Mouse (Mus musculus): ENCODE results near the gene Poc1b. TPM values are rescaled to one million over a fixed set of nuclear protein-coding genes. Genes with fewer than 3 reads are reported as not detected.

Poc1b gene
- polyA plus RNA-seq, 1 experiment from 2014 or later, result 28.9 TPM

DNA sequence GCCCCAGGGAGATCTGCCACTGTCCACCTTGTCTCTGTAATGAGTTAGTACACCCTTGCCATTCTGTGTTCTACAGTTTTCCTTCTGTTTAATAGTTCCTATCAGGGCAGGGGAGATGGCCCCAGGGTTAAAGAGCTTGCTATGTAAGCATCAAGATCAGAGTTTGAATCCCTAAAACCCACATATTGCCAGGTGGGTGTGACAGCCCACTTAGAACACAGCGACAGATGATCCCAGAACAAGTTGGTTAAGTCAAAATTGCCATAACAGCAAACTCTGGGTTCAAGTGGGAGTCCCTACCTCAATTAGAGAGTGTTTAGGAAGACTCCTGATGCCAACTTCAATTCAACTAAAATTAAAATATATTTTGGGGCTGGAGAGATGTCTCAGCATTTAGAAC lies 81.3 kb downstream of the Poc1b start:
- no peaks in the 10 kb centered on the region for H3K4me1 ChIP-seq (ENCODE audit: control insufficient read depth, insufficient read depth, low read length)
- H3K27me3 ChIP-seq (ENCODE audit: control insufficient read depth, insufficient read depth, low read length), result no peaks in the 10 kb centered on the region
- H3K4me3 ChIP-seq (ENCODE audit: low read length), result no peak overlapping the region
- 86% methylated on average over 1 of the region's 1 CpGs for WGBS
- H3K36me3 ChIP-seq (ENCODE audit: control insufficient read depth, insufficient read depth, low read length), result no peaks in the 10 kb centered on the region
- ATAC-seq (ENCODE audit: low FRiP score, low TSS enrichment), result no peak
- no peak overlapping the region for H3K4me2 ChIP-seq (replicated peaks; ENCODE audit: low read depth, low read length)
- H3K9ac ChIP-seq (ENCODE audit: low read depth, low read length), result no peak overlapping the region
- H3K9me3 ChIP-seq (ENCODE audit: control insufficient read depth, low read length), result no peaks in the 10 kb centered on the region
- H3K27ac ChIP-seq (ENCODE audit: low read depth, low read length), result no peak overlapping the region

DNA sequence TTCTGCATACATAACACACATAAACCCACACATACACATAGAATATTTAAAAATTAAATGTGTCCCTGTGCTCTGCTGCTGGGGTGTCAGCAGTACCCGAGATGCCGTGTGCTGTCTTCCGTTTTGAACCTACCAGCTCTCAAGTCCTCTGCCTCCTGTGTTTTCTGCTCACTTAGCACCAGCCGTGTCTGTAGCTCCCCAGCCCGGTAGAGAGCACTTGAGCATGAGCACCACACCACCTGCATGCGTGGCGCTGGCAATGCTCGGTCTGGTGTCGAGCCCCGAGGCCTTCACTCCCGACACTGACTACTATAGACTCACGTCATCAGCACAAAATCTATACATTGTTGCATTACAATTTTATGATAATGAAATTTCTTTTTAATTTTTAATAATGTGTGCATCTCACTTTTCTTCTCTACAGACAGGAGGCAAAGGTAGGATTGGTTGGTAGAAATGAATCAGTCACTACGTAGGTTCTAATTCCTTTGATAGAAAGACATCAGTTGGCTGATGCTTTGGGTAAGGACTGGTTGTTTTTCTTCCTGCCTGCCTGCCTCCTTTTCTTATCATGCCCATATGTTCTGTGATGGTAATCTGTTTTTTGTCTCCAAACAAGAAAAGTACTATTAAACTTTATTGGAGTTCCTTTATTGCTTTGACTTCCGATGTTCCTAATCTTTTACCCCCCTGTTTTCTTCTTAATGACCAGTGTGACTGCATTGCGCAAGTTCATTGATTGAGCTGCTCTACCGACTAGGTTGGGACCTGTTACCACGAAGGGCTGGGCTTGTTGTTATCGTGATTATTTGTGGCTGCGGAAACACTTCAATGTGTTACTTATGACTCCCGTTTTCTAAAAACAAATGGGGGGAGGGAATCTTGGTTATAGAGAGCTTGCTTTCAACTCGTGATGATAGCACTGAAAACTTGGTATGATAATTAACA lies 82.1 kb downstream of the Poc1b start:
- no peak overlapping the region for H3K4me2 ChIP-seq (replicated peaks; ENCODE audit: low read depth, low read length)
- H3K9me3 ChIP-seq (ENCODE audit: control insufficient read depth, low read length), result no peaks in the 10 kb centered on the region
- ATAC-seq (ENCODE audit: low FRiP score, low TSS enrichment), result no peak
- H3K27me3 ChIP-seq (ENCODE audit: control insufficient read depth, insufficient read depth, low read length), result no peaks in the 10 kb centered on the region
- no peaks in the 10 kb centered on the region for H3K4me1 ChIP-seq (ENCODE audit: control insufficient read depth, insufficient read depth, low read length)
- WGBS, result 79% methylated on average over 21 of the region's 21 CpGs
- no peak overlapping the region for H3K9ac ChIP-seq (ENCODE audit: low read depth, low read length)
- H3K36me3 ChIP-seq (ENCODE audit: control insufficient read depth, insufficient read depth, low read length), result no peaks in the 10 kb centered on the region
- H3K4me3 ChIP-seq (ENCODE audit: low read length), result no peak overlapping the region
- no peak overlapping the region for H3K27ac ChIP-seq (ENCODE audit: low read depth, low read length)

DNA sequence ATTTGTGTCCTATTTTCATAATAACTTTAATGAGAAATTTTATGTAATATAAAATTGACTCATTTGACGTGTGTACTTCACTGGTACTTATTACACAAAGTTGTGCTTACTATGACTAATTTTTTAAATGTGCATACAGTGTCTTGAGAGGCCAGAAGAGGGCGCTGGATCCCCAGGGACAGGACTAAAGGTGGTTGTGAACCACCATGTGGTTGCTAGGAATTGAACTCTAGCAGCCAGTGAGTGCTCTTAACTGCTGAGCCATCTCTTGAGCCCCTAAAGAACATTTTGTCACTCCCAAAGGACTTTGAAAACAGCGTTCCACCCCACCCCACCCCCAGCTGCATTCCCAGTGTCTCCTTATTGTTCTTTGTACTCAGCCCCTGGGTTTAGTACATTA lies 84.0 kb downstream of the Poc1b start:
- Histone ChIP-seq H3K4me1 (ENCODE audit: control insufficient read depth, insufficient read depth, low read length) (no peaks in the 10 kb centered on the region), H3K9me3 (ENCODE audit: control insufficient read depth, low read length) (no peaks in the 10 kb centered on the region), H3K27ac (ENCODE audit: low read depth, low read length) (no peak overlapping the region), H3K9ac (ENCODE audit: low read depth, low read length) (no peak overlapping the region), H3K4me2 (replicated peaks; ENCODE audit: low read depth, low read length) (no peak overlapping the region), H3K36me3 (ENCODE audit: control insufficient read depth, insufficient read depth, low read length) (no peaks in the 10 kb centered on the region), H3K27me3 (ENCODE audit: control insufficient read depth, insufficient read depth, low read length) (no peaks in the 10 kb centered on the region), H3K4me3 (ENCODE audit: low read length) (no peak overlapping the region)
- WGBS, result 48% methylated on average over 3 of the region's 3 CpGs
- no peak for ATAC-seq (ENCODE audit: low FRiP score, low TSS enrichment)

DNA sequence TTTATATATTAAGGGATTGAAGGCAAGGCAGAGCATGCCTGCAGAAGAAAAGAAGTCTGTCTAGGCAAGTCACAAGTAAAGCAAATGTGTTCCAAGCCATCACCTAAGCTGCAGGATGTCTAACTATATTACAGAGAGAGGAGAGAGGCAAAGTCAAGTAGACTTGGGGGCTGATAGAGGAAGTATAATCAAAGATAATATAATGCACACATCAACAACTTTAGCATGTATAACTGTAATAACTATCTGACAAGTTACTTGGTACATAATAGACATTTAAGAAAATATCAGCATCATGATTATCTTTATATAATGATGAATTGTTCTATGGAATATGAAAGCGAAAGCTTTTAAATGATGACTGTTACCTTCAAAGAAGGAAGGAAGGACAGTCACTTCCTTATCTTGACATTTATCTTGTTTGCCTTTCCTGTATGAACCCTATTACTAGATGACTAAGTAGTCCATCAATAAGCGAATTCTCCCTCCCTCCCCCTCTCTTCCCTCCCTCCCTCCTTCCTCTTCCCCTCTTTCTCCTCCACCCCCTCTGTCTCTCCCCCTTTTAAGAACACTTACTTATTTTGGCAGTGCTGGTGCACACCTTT lies 87.7 kb downstream of the Poc1b start:
- no peaks in the 10 kb centered on the region for H3K27me3 ChIP-seq (ENCODE audit: control insufficient read depth, insufficient read depth, low read length)
- H3K27ac ChIP-seq (ENCODE audit: low read depth, low read length), result no peak overlapping the region
- H3K4me2 ChIP-seq (replicated peaks; ENCODE audit: low read depth, low read length), result no peak overlapping the region
- H3K36me3 ChIP-seq (ENCODE audit: control insufficient read depth, insufficient read depth, low read length), result 0 out of 2 replicates have a peak, but pooled peaks cover 4% of the 10 kb centered on the region
- no peak overlapping the region for H3K9ac ChIP-seq (ENCODE audit: low read depth, low read length)
- no peak overlapping the region for H3K4me3 ChIP-seq (ENCODE audit: low read length)
- no peak for ATAC-seq (ENCODE audit: low FRiP score, low TSS enrichment)
- no peaks in the 10 kb centered on the region for H3K4me1 ChIP-seq (ENCODE audit: control insufficient read depth, insufficient read depth, low read length)
- H3K9me3 ChIP-seq (ENCODE audit: control insufficient read depth, low read length), result no peaks in the 10 kb centered on the region
- 68% methylated on average over 2 of the region's 2 CpGs for WGBS

DNA sequence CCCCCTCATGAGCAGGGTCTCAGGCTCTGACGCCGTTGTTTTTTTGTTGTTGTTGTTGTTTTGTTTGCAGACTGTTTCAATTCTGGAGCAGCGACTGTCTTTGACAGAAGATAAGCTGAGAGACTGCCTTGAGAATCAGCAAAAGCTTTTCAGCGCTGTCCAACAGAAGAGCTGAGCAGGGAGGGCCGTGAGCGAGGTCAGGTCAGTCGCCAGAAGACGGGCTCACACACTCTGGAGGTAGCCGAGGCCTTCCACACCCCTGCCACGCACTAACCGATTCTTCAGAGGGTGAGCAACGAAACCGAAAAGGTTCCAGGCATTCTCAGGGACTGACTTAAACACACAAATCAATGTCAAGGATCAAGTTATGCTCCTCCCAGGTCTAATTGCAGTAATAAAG lies 89.7 kb downstream of the Poc1b start:
- H3K27ac ChIP-seq (ENCODE audit: low read depth, low read length), result no peak overlapping the region
- 0 out of 2 replicates have a peak, but pooled peaks cover 4% of the 10 kb centered on the region for H3K36me3 ChIP-seq (ENCODE audit: control insufficient read depth, insufficient read depth, low read length)
- H3K4me3 ChIP-seq (ENCODE audit: low read length), result no peak overlapping the region
- no peaks in the 10 kb centered on the region for H3K27me3 ChIP-seq (ENCODE audit: control insufficient read depth, insufficient read depth, low read length)
- ATAC-seq (ENCODE audit: low FRiP score, low TSS enrichment), result 0 out of 2 replicates have a peak, but pooled peaks have one; percentile 28
- no peaks in the 10 kb centered on the region for H3K9me3 ChIP-seq (ENCODE audit: control insufficient read depth, low read length)
- H3K9ac ChIP-seq (ENCODE audit: low read depth, low read length), result no peak overlapping the region
- 54% methylated on average over 13 of the region's 13 CpGs for WGBS
- 0 out of 2 replicates have a peak, but pooled peaks cover 6% of the 10 kb centered on the region for H3K4me1 ChIP-seq (ENCODE audit: control insufficient read depth, insufficient read depth, low read length)
- H3K4me2 ChIP-seq (replicated peaks; ENCODE audit: low read depth, low read length), result no peak overlapping the region

DNA sequence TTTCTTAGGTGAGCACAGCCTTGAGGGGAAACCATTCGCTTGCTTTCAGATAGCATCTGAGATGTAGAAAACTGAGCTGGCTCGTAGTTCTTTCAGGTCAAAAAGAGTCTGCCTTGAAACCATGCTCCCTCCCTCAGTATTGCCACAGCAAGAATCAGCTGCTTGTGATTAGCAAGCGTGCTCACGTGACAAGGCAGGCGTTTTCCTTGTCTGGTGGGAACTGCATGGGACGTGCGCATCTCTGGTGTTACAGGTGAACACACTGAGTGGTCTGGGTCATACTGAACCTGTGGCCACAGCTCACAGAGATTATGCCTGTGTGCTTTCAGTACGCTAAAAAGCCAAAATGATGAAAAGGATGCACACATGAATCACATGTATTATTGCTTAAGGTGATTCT lies 90.3 kb downstream of the Poc1b start:
- Histone ChIP-seq H3K4me3 (ENCODE audit: low read length) (no peak overlapping the region), H3K27ac (ENCODE audit: low read depth, low read length) (no peak overlapping the region), H3K27me3 (ENCODE audit: control insufficient read depth, insufficient read depth, low read length) (no peaks in the 10 kb centered on the region), H3K4me2 (replicated peaks; ENCODE audit: low read depth, low read length) (no peak overlapping the region), H3K4me1 (ENCODE audit: control insufficient read depth, insufficient read depth, low read length) (peaks cover 6% of the 10 kb centered on the region; the same call in 1 of the 2 replicates), H3K9ac (ENCODE audit: low read depth, low read length) (no peak overlapping the region), H3K9me3 (ENCODE audit: control insufficient read depth, low read length) (no peaks in the 10 kb centered on the region), H3K36me3 (ENCODE audit: control insufficient read depth, insufficient read depth, low read length) (0 out of 2 replicates have a peak, but pooled peaks cover 4% of the 10 kb centered on the region)
- ATAC-seq (ENCODE audit: low FRiP score, low TSS enrichment), result no peak
- WGBS, result 70% methylated on average over 8 of the region's 8 CpGs

DNA sequence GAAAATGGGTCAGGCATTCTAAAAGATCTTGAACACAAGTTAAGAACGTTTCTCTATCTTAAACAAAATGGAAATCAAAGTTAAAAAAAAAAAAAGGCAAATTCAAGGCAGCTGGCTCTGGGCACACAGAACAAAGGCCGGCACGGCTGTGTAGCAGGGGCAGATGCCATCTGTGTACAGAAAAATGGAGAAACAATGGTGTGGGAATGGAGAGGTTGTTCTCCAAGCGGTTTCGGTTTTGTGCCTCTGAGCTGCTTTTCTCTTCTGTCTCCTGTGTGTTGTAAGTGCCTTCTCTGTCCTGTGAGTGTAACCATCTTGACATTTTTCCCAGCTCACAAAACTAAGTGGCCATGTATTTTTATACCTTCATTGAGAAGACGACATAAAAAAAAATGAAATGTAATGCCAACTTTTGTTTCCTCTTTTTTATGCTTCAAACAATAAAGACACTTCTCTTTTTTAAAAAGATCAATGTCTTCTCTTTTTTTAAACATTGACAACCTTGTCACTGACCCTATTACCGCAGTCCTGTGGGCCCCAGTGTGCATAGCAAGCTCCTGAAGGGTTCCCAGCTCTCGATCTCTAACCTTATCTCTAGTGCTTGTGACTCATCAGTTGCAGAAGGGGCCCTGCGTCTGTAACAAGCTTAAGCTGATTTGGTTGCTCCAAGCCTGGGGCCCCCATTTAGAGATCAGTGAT lies 90.9 kb downstream of the Poc1b start:
- Histone ChIP-seq H3K36me3 (ENCODE audit: control insufficient read depth, insufficient read depth, low read length) (0 out of 2 replicates have a peak, but pooled peaks cover 4% of the 10 kb centered on the region), H3K27me3 (ENCODE audit: control insufficient read depth, insufficient read depth, low read length) (no peaks in the 10 kb centered on the region), H3K9ac (ENCODE audit: low read depth, low read length) (no peak overlapping the region), H3K4me2 (replicated peaks; ENCODE audit: low read depth, low read length) (no peak overlapping the region), H3K4me3 (ENCODE audit: low read length) (no peak overlapping the region), H3K9me3 (ENCODE audit: control insufficient read depth, low read length) (no peaks in the 10 kb centered on the region), H3K4me1 (ENCODE audit: control insufficient read depth, insufficient read depth, low read length) (peaks cover 11% of the 10 kb centered on the region), H3K27ac (ENCODE audit: low read depth, low read length) (no peak overlapping the region)
- WGBS, result 81% methylated on average over 9 of the region's 9 CpGs
- no peak for ATAC-seq (ENCODE audit: low FRiP score, low TSS enrichment)

DNA sequence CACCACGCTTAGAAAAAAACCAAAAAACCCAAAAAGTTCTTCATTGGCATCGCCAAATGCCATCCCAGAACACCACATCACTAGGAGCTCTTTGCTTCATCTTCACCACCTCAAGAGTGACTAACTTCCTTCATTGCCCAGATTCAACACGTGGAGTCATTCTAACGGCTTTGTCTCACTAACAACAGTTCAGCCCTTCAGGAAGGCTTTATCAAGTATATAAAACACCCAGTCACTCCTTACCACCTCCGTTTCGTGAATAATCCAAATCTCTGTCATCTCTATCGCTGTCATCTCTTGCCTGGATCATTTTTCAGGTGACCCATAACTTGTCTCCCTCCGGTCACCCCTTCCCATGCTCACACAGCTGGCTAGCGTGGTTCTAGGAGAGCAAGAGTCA lies 92.1 kb downstream of the Poc1b start:
- ATAC-seq (ENCODE audit: low FRiP score, low TSS enrichment), result no peak
- 0 out of 2 replicates have a peak, but pooled peaks cover 4% of the 10 kb centered on the region for H3K36me3 ChIP-seq (ENCODE audit: control insufficient read depth, insufficient read depth, low read length)
- H3K27me3 ChIP-seq (ENCODE audit: control insufficient read depth, insufficient read depth, low read length), result no peaks in the 10 kb centered on the region
- peaks cover 19% of the 10 kb centered on the region for H3K4me1 ChIP-seq (ENCODE audit: control insufficient read depth, insufficient read depth, low read length)
- H3K9ac ChIP-seq (ENCODE audit: low read depth, low read length), result no peak overlapping the region
- H3K9me3 ChIP-seq (ENCODE audit: control insufficient read depth, low read length), result no peaks in the 10 kb centered on the region
- 89% methylated on average over 9 of the region's 9 CpGs for WGBS
- H3K4me2 ChIP-seq (replicated peaks; ENCODE audit: low read depth, low read length), result no peak overlapping the region
- H3K27ac ChIP-seq (ENCODE audit: low read depth, low read length), result no peak overlapping the region
- no peak overlapping the region for H3K4me3 ChIP-seq (ENCODE audit: low read length)
